ENCODE assay signal across 15 mouse cellular contexts in genomic region chr3:65990524-65990923, GRCm38 (mm10). TPM values are rescaled to one million over a fixed set of nuclear protein-coding genes. Genes with fewer than 3 reads are reported as not detected.
DNase-seq lines count a peak whose midpoint lies in the region; ATAC-seq and TF ChIP-seq lines count a peak whose summit lies in the region.
"Had no signal": no experiment of that assay in that cellular context is flagged by ENCODE, and none has a peak within 500 bp of the region (broad histone marks: within the 10 kb centered on the region; RNA-seq: fewer than 3 reads in every experiment).

No protein-coding gene starts in this region.

- WGBS in liver, embryonic 11.5 days: 73% methylated on average over 4 of the region's 4 CpGs
- 71% methylated on average over 4 of the region's 4 CpGs for WGBS in liver, embryonic 12.5 days (ENCODE audit: insufficient replicate concordance)
- WGBS in liver, postnatal 0 days (ENCODE audit: insufficient replicate concordance): 61% methylated on average over 4 of the region's 4 CpGs
- 79% methylated on average over 4 of the region's 4 CpGs for WGBS in kidney, embryonic 16.5 days

- ATAC-seq in liver, embryonic 11.5 days (replicated peaks; ENCODE audit: low FRiP score): 0 out of 2 replicates have a peak, but pooled peaks have one; percentile 4
- no peak for ATAC-seq in liver, embryonic 12.5 days
- peak; percentile 50 for ATAC-seq in common myeloid progenitor, adult 5-6 weeks (replicated peaks; ENCODE audit: low read depth, poor library complexity, severe bottlenecking)
- ATAC-seq in liver, postnatal 0 days: no peak
- ATAC-seq in kidney, embryonic 16.5 days (ENCODE audit: low FRiP score, low TSS enrichment): no peak

- H3K27me3 ChIP-seq in liver, embryonic 11.5 days (replicated peaks; ENCODE audit: control insufficient read depth, insufficient read depth, low read length): no peaks in the 10 kb centered on the region
- no peaks in the 10 kb centered on the region for H3K27me3 ChIP-seq in liver, embryonic 12.5 days (replicated peaks)
- H3K27me3 ChIP-seq in liver, postnatal 0 days (ENCODE audit: insufficient read depth, low read length): no peaks in the 10 kb centered on the region
- H3K27me3 ChIP-seq in kidney, embryonic 16.5 days (ENCODE audit: insufficient read depth, low read length): no peaks in the 10 kb centered on the region
- H3K27me3 ChIP-seq: embryonic facial prominence, embryonic 13.5 days; kidney, embryonic 15.5 days; limb, embryonic 13.5 days; midbrain, embryonic 12.5 days; stomach, embryonic 15.5 days had no signal

- no peak for DNase-seq in liver, embryonic 11.5 days (ENCODE audit: low spot score)
- no peak for DNase-seq in liver, postnatal 0 days
- DNase-seq in naive thymus-derived CD4-positive, alpha-beta T cell, adult 2 months (ENCODE audit: low read depth): peak; percentile 13
- DNase-seq in kidney, postnatal 25 days: no peak
- DNase-seq: right cerebral cortex, postnatal 25 days had no signal

- TF ChIP-seq CTCF in liver, postnatal 0 days (IDR thresholded peaks at IDR 0.05; ENCODE audit: low read depth): no peak

- no peak overlapping the region for H3K4me3 ChIP-seq in liver, embryonic 11.5 days (ENCODE audit: low read depth, low read length)
- no peak overlapping the region for H3K4me3 ChIP-seq in liver, embryonic 12.5 days
- peak overlapping the region; percentile 7; the same call in 1 of the 2 replicates for H3K4me3 ChIP-seq in liver, postnatal 0 days (ENCODE audit: low read depth, low read length)
- H3K4me3 ChIP-seq in kidney, embryonic 16.5 days (ENCODE audit: low read length): no peak overlapping the region
- H3K4me3 ChIP-seq: embryonic facial prominence, embryonic 13.5 days; heart, embryonic 10.5 days; hindbrain, embryonic 10.5 days; kidney, embryonic 15.5 days; limb, embryonic 13.5 days; midbrain, embryonic 12.5 days; stomach, embryonic 15.5 days had no signal

- no peak overlapping the region for H3K4me2 ChIP-seq in liver, embryonic 11.5 days
- H3K4me2 ChIP-seq in liver, embryonic 12.5 days: no peak overlapping the region
- peak overlapping the region; percentile 34; the same call in 1 of the 2 replicates for H3K4me2 ChIP-seq in liver, postnatal 0 days (ENCODE audit: low read depth, low read length)
- no peak overlapping the region for H3K4me2 ChIP-seq in kidney, embryonic 16.5 days (replicated peaks; ENCODE audit: low read depth, low read length)
- H3K4me2 ChIP-seq: embryonic facial prominence, embryonic 13.5 days; kidney, embryonic 15.5 days; limb, embryonic 13.5 days; midbrain, embryonic 12.5 days; stomach, embryonic 15.5 days had no signal

- H3K9ac ChIP-seq in liver, embryonic 11.5 days (ENCODE audit: low read depth, low read length): no peak overlapping the region
- no peak overlapping the region for H3K9ac ChIP-seq in liver, embryonic 12.5 days
- H3K9ac ChIP-seq in liver, postnatal 0 days (replicated peaks): no peak overlapping the region
- no peak overlapping the region for H3K9ac ChIP-seq in kidney, embryonic 16.5 days (replicated peaks; ENCODE audit: low read length)
- H3K9ac ChIP-seq: embryonic facial prominence, embryonic 13.5 days; kidney, embryonic 15.5 days; limb, embryonic 13.5 days; midbrain, embryonic 12.5 days; stomach, embryonic 15.5 days had no signal

- H3K4me1 ChIP-seq in liver, embryonic 11.5 days (replicated peaks; ENCODE audit: control insufficient read depth, insufficient read depth, low read length): no peaks in the 10 kb centered on the region
- H3K4me1 ChIP-seq in liver, embryonic 12.5 days: no peaks in the 10 kb centered on the region; the same call in 1 of the 2 replicates
- no peaks in the 10 kb centered on the region for H3K4me1 ChIP-seq in liver, postnatal 0 days (ENCODE audit: insufficient read depth)
- H3K4me1 ChIP-seq in kidney, embryonic 16.5 days (ENCODE audit: insufficient read depth, low read length): no peaks in the 10 kb centered on the region
- H3K4me1 ChIP-seq: embryonic facial prominence, embryonic 13.5 days; hindbrain, embryonic 10.5 days; kidney, embryonic 15.5 days; limb, embryonic 13.5 days; midbrain, embryonic 12.5 days; stomach, embryonic 15.5 days had no signal

- TF ChIP-seq EP300 in liver, postnatal 0 days (IDR thresholded peaks at IDR 0.05; ENCODE audit: low read depth): no peak

- H3K9me3 ChIP-seq in liver, embryonic 11.5 days (ENCODE audit: control insufficient read depth, low read length): no peaks in the 10 kb centered on the region
- no peaks in the 10 kb centered on the region for H3K9me3 ChIP-seq in liver, embryonic 12.5 days (replicated peaks)
- no peaks in the 10 kb centered on the region for H3K9me3 ChIP-seq in liver, postnatal 0 days (ENCODE audit: low read length)
- H3K9me3 ChIP-seq in kidney, embryonic 16.5 days (ENCODE audit: low read length): no peaks in the 10 kb centered on the region
- H3K9me3 ChIP-seq: embryonic facial prominence, embryonic 13.5 days; heart, embryonic 10.5 days; hindbrain, embryonic 10.5 days; kidney, embryonic 15.5 days; midbrain, embryonic 12.5 days; stomach, embryonic 15.5 days had no signal

- no peaks in the 10 kb centered on the region for H3K36me3 ChIP-seq in liver, embryonic 11.5 days (ENCODE audit: control insufficient read depth, insufficient read depth, low read length)
- no peaks in the 10 kb centered on the region for H3K36me3 ChIP-seq in liver, embryonic 12.5 days
- no peaks in the 10 kb centered on the region for H3K36me3 ChIP-seq in liver, postnatal 0 days (replicated peaks; ENCODE audit: insufficient read depth, low read length)
- H3K36me3 ChIP-seq in kidney, embryonic 16.5 days (ENCODE audit: insufficient read depth, low read length): no peaks in the 10 kb centered on the region
- H3K36me3 ChIP-seq: embryonic facial prominence, embryonic 13.5 days; heart, embryonic 10.5 days; hindbrain, embryonic 10.5 days; kidney, embryonic 15.5 days; limb, embryonic 13.5 days; midbrain, embryonic 12.5 days; stomach, embryonic 15.5 days had no signal

- H3K27ac ChIP-seq in liver, embryonic 11.5 days (ENCODE audit: low read depth, low read length): no peak overlapping the region
- H3K27ac ChIP-seq in liver, embryonic 12.5 days: no peak overlapping the region
- H3K27ac ChIP-seq in liver, postnatal 0 days (ENCODE audit: low read depth): no peak overlapping the region
- H3K27ac ChIP-seq in kidney, embryonic 16.5 days (ENCODE audit: low read length): no peak overlapping the region
- H3K27ac ChIP-seq: embryonic facial prominence, embryonic 13.5 days; heart, embryonic 10.5 days; hindbrain, embryonic 10.5 days; kidney, embryonic 15.5 days; limb, embryonic 13.5 days; midbrain, embryonic 12.5 days; stomach, embryonic 15.5 days had no signal

RNA-seq across cellular contexts. Expression of gene Ccnl1, which starts 32.5 kb away (rescaled TPM):
- 107 TPM in 2 replicates for polyA plus RNA-seq in liver, embryonic 11.5 days (2014; fragmentation: Nextera tagmentation; extraction: Ambion mirVana)
- 74.5 and 74.8 TPM in 2 replicates for polyA plus RNA-seq in liver, embryonic 12.5 days (2016; fragmentation: Nextera tagmentation; extraction: Ambion mirVana)
- 403 and 451 TPM in 2 replicates for total RNA-seq in common myeloid progenitor, adult 5-6 weeks (2017)
- 33.1 and 38.1 TPM in 2 replicates for polyA plus RNA-seq in liver, postnatal 0 days (2015; fragmentation: Nextera tagmentation; extraction: Ambion mirVana)
- 103 and 104 TPM in 2 replicates for polyA plus RNA-seq in kidney, embryonic 16.5 days (2015; fragmentation: Nextera tagmentation; extraction: Ambion mirVana)

Comparison
In these comparisons a context has a peak if more than half of its experiments do, and no peak if none do; other contexts are left out.
1. ATAC-seq: peak in liver, embryonic 11.5 days (single experiment) and common myeloid progenitor, adult 5-6 weeks (single experiment); none in liver, embryonic 12.5 days (single experiment), liver, postnatal 0 days (single experiment) and kidney, embryonic 16.5 days (single experiment).